Mouse (Mus musculus): ENCODE measurements at regions not wholly inside any gene's neighbourhood (a gene's known extent, or its start where the extent isn't known, plus 50 kb on each side); places are given as distances from the start of the nearest gene placed in this dataset.

- DNase-seq (ENCODE audit: low read depth, low spot score), result peak; percentile 66
Measured at GRCm38 (mm10) chr4:62889708-62890107, 75.7 kb upstream of the Zfp618 start.

DNA sequence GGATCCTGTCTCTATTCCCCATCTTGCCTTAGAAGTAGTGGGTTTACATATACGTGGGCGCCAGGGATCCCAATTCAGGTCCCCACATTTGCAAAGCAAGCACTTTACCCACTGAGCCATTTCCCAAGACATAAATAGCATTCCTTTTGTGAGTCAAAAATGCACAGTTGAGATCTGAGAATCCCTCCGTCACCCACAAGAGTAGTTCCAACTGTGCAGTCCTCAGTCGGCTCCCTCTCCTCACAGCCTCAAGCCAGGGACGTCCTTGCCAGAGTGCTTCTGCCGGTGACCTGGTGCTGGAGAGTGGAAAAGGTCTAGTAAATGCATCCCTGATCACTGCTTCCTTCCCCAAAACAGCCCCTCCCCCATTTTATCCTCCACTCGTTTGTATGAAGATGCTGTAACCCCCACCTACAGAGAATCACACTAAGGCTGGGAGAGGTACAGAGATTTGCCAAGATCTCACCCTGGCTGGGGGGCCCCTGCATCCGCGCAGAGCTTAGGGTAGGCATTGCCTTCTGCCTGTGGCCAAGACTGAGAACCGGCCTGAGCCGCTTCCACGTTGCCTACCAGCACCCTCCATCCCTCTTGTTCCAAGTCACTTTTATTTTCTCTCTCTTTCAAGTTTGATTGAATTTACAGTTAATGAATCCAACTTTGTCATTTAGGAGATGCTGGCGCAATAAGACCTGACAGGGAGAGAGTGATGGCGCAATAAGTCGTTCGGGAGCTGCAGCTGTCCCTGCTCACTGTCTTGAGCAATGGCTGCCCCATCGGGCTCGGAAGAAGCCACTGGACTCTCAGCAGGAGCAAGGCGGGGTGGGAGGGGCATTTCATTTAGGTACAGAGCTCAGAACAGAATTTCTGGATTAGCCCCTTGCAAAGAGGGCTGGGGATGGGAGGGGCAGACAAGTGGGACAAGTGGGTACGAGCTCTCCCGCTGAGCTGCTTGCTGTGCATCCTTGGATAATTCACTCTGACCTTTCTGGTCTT, 74.5 kb upstream of the Zfp618 start:
- peak; percentile 77 for DNase-seq (ENCODE audit: low read depth, low spot score)

DNA sequence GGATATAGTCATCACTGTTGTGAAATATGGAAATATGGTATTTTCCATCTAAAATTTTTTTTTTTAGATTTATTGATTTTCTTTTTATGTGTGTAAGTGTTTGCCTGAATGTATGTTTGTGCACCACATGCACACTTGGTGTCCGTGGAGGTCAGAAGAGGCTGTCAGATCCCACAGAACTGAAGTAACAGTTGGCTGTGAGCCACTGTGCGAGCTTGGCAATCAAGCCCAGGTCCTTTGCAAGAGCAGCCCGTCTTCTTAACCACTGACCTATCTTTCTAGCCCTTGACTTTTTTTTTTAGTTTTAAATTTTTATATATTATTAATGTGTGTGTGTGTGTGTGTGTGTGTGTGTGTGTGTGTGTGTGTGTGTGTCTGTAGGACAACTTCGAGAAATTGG, 52.5 kb upstream of the Zfp618 start:
- DNase-seq (ENCODE audit: low read depth, low spot score), result no peak

Measured in ZHBTc4 (cell line).